Mouse (Mus musculus): Measurements from ENCODE around the gene H2al1i. TPM values are rescaled to one million over a fixed set of nuclear protein-coding genes. Genes with fewer than 3 reads are reported as not detected.
"Not testable (repeated sequence)": the region's sequence is repeated elsewhere in the genome, so short reads cannot be mapped to it uniquely, and the experiment has no call there.

The H2al1i gene
- polyA plus RNA-seq (2012; rRNA removed), result not detected in 2 replicates

GRCm38 (mm10) chrX:11324359-11324758 is at the start of gene H2al1i:
Gene H2al1i (plus strand): TSS chrX:11324659.
- DNase-seq (ENCODE audit: low read depth), result not testable (repeated sequence)

- no peak for DNase-seq (ENCODE audit: low read depth)
These were observed 47.4 kb upstream of the H2al1i start for GRCm38 (mm10) chrX:11277083-11277482.

- DNase-seq (ENCODE audit: low read depth), result no peak
These were observed 43.7 kb upstream of the H2al1i start for GRCm38 (mm10) chrX:11280741-11281140.

GRCm38 (mm10) chrX:11288306-11288882 is 36.1 kb upstream of the H2al1i start:
- DNase-seq (ENCODE audit: low read depth), result no peak

GRCm38 (mm10) chrX:11289244-11289643 is 35.2 kb upstream of the H2al1i start:
- DNase-seq (ENCODE audit: low read depth), result no peak

- DNase-seq (ENCODE audit: low read depth), result not testable (repeated sequence)
These were observed 25.5 kb upstream of the H2al1i start, which contains the start of gene H2al1a for GRCm38 (mm10) chrX:11298957-11299356. Gene H2al1a (plus strand): TSS chrX:11299257.

GRCm38 (mm10) chrX:11302132-11302531 is 22.3 kb upstream of the H2al1i start, which contains the start of gene H2al1b:
Gene H2al1b (plus strand): TSS chrX:11302432.
- not testable (repeated sequence) for DNase-seq (ENCODE audit: low read depth)

- not testable (repeated sequence) for DNase-seq (ENCODE audit: low read depth)
These were observed 19.1 kb upstream of the H2al1i start, which contains the start of gene H2al1c for GRCm38 (mm10) chrX:11305355-11305754. Gene H2al1c (plus strand): TSS chrX:11305655.

- not testable (repeated sequence) for DNase-seq (ENCODE audit: low read depth)
These were observed 15.9 kb upstream of the H2al1i start, which contains the start of gene H2al1d for GRCm38 (mm10) chrX:11308524-11308923. Gene H2al1d (plus strand): TSS chrX:11308824.

GRCm38 (mm10) chrX:11311634-11312033 is 12.8 kb upstream of the H2al1i start, which contains the start of gene H2al1e:
Gene H2al1e (plus strand): TSS chrX:11311934.
- DNase-seq (ENCODE audit: low read depth), result not testable (repeated sequence)

- not testable (repeated sequence) for DNase-seq (ENCODE audit: low read depth)
These were observed 9.6 kb upstream of the H2al1i start, which contains the start of gene H2al1f for GRCm38 (mm10) chrX:11314858-11315257. Gene H2al1f (plus strand): TSS chrX:11315158.

GRCm38 (mm10) chrX:11317956-11318355 is 6.5 kb upstream of the H2al1i start, which contains the start of gene H2al1g:
Gene H2al1g (plus strand): TSS chrX:11318256.
- not testable (repeated sequence) for DNase-seq (ENCODE audit: low read depth)

GRCm38 (mm10) chrX:11321192-11321591 is 3.3 kb upstream of the H2al1i start, which contains the start of gene H2al1h:
Gene H2al1h (plus strand): TSS chrX:11321492.
- DNase-seq (ENCODE audit: low read depth), result not testable (repeated sequence)

- not testable (repeated sequence) for DNase-seq (ENCODE audit: low read depth)
These were observed 3.1 kb downstream of the H2al1i start, which contains the start of gene H2al1j for GRCm38 (mm10) chrX:11327522-11327921. Gene H2al1j (plus strand): TSS chrX:11327822.

- no peak for DNase-seq (ENCODE audit: low read depth)
These were observed 21.3 kb downstream of the H2al1i start for GRCm38 (mm10) chrX:11345762-11346161.

- DNase-seq (ENCODE audit: low read depth), result no peak
These were observed 22.3 kb downstream of the H2al1i start for GRCm38 (mm10) chrX:11346756-11347155.

GRCm38 (mm10) chrX:11360823-11361222 is 36.4 kb downstream of the H2al1i start:
- no peak for DNase-seq (ENCODE audit: low read depth)

- no peak for DNase-seq (ENCODE audit: low read depth)
These were observed 36.8 kb downstream of the H2al1i start for GRCm38 (mm10) chrX:11361261-11361660.

- DNase-seq (ENCODE audit: low read depth), result no peak
These were observed 39.4 kb downstream of the H2al1i start for GRCm38 (mm10) chrX:11363890-11364289.

- DNase-seq (ENCODE audit: low read depth), result no peak
These were observed 40.7 kb downstream of the H2al1i start for GRCm38 (mm10) chrX:11365151-11365550.

Data from gonadal fat pad, adult 2 months (tissue).